Mouse (Mus musculus): ENCODE measurements around the gene Hist2h3b.

Hist2h3b gene

DNA sequence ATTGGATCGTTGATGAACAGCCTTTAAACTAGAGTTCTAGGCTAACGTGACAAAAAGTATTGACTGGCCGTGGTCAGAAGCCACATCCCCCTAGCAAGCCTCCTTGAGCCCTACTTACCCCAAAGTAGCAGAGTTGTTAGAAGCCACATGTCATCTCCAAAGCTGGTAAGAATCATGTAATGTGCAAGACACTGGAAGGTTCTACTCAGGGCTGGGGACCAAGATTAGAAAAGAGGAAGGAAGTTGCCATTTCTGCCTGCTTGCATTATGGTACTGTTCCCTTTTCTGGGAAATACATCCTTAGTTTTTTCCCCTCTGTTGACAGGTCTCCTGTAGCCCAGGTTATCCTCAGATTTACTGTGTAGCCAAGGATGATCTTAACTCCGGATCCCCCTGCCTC is 25.3 kb downstream of the Hist2h3b start, which contains the start of gene Fcgr1:
TSS of gene Fcgr1 (minus strand) at position 183 of the 400 bp plus-strand sequence.
- DNase-seq (ENCODE audit: low read depth, low spot score) = no peak

DNA sequence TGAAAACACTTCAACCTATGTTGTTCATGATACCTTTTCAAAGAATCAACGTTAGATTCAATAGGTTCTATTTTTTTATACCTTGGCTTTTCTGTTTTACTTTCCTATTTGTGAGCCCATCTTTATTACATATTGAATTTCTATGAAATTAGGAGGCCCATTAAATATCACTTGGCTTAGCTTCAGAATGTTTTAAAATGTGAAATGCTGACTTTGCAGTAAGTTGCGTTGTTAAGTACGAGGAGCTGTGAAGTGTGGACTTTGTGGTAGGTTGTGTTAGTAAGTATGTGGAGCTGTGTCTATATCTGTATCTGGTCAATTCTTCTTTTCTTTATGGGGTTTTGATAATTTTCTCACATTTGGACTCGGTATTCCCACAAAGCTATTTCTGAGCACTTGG is 29.9 kb downstream of the Hist2h3b start:
- DNase-seq (ENCODE audit: low read depth, low spot score) = no peak

DNA sequence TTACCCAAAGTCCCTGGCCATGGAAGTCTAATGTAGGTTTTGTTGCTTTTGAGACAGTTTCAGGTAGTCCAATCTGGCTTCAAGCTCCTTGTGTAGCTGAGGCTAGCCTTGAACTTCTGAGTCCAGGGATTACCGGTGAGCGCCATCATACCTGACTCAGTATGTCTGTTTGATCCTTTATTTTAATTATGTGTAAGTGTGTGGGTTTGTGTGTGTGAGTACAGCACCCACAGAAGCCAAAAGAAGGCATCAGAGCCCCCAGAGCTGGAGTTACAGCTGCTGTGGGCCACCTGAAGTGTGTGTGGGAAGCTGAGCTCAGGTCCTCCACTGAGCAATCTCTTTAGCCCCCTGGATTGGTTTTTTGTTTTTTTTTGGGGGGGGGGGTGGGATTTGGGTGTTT is 31.1 kb downstream of the Hist2h3b start:
- no peak for DNase-seq (ENCODE audit: low read depth, low spot score)

DNA sequence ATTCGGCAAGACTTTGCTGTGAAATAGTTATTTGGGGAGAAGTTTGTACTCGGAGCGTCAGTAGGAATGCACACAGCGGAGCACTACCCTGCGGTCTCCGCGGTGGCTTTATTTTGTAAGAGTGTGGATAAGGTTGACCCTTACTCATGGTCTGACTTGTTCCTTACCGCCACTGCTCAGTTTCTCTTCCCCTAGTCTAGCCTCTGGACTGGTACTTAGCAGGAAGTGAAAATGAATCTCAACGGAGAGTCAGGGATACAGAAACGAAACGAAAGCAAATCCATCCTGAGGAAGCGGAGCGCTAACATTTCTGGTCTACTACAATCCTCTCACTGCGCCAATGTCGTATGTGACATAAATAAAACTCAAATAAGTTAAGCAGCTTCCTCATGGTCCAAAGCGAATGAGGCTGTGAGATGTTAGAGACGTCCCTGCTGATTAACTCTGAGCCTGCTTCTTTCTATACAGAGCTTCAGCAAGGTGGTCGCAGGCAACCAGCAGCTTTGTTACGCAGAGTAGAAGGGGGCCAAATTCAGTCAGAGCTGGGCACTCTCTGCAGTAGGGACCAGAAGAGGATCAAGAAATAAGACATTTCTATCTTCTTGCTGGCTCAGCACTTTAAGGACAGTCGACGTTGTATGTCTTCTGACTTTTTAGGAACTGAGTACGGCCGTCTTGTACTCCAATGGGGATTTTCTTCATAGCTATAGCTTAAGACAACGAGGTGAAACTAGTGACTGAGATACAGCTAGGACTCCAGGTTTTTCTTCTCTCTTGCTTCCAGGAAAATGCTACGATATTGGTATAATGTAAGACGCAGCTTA is 32.5 kb downstream of the Hist2h3b start:
- DNase-seq (ENCODE audit: low read depth, low spot score) = no peak

DNA sequence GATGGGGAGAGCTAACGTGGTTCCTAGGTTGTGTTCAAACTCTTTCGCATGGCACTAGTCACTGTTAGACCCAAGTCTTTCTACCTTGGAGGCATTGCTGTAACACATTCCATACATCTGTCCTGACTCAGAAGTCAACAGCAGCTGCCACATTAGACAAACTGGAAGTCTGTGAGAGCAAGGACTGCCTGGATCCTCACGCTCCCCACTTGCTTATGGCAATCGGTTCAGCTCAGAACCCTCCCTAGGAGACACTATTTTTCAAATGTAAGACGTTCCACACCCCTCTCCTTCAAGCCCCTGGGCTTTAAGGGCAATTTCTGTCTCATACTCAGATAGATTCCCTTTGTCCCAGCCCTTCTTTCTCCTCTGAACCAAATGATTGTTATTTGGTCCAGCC is 33.6 kb downstream of the Hist2h3b start:
- DNase-seq (ENCODE audit: low read depth, low spot score) = no peak

DNA sequence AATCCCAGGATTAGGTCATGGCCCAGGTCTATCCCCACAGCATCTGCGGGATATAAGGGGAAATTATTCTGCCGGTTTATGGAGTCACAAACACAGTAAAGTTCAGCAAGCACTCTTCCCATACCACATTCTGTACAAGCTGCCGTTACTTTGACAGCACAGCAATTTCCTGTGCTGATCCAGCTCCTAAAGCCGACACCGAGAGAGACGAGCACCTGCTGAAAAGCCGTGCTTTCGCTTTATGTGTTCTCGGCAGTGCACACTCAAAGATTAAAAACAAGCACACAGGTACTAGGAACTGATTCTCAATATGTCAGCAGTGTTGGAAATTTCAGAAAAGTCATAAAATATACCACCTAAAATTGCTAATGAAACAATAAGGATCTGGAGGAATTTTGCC is 38.1 kb downstream of the Hist2h3b start:
- no peak for DNase-seq (ENCODE audit: low read depth, low spot score)

DNA sequence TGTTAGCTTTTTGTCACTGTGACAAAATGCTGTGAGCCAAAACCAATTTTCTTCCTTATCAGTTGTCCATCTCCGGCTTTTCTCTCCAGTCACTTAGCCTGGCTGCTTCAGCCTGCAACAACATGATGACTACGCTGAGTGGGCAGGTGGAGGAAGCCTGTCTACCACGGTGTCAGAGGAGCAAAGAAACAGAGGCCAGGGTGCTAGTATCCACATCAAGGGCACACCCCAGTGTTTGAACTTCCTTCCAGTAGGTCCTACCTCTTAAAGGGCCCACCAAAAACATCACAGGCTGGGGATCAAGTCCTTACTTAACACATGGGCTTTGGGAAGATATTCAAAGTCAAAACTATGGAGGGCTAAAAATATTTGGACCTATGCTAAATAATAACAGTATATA is 41.0 kb downstream of the Hist2h3b start:
- DNase-seq (ENCODE audit: low read depth, low spot score) = no peak

DNA sequence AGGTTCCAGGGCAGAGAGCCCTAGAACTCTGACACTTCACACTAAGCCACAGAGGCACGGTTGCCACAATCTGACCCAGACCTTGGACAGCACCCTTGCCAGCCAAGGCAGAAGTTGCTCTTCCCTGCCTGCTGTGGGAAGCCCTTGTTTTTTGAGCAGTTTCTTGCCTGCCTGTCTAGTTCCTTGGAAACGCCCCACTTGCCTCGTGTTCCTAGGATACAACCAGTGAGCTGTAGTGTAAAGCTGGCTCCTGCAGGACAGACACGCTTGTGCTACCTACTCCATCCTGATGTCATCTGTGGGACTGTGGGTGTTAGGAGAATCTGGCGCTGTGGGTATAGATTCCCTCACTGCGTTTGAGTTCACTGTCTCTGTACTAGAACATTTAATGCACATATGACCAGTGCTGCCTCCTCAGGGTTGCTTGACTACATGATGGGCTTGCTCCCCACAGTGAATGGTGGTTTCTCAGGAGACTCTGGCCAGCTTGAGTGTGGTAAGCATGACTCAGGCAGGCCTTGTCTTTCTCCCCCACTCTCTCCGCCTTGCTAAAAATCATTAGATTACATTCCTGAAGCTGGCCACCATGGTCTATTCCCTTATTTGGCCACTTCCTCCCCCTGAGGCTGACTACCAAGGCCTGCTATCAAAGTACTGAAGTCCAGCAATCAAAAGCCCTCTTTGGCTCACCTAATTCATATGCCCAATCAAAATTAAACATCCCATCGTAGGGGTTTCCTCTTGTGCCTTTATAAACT is 44.1 kb downstream of the Hist2h3b start:
- DNase-seq (ENCODE audit: low read depth, low spot score) = no peak

Data from WW6 (cell line).